Mouse (Mus musculus): ENCODE measurements around the gene Sned1. TPM values are rescaled to one million over a fixed set of nuclear protein-coding genes. Genes with fewer than 3 reads are reported as not detected.
"Not testable (repeated sequence)": the region's sequence is repeated elsewhere in the genome, so short reads cannot be mapped to it uniquely, and the experiment has no call there.

Sned1 gene
- polyA plus RNA-seq, 1 experiment: 7.4 TPM

DNA sequence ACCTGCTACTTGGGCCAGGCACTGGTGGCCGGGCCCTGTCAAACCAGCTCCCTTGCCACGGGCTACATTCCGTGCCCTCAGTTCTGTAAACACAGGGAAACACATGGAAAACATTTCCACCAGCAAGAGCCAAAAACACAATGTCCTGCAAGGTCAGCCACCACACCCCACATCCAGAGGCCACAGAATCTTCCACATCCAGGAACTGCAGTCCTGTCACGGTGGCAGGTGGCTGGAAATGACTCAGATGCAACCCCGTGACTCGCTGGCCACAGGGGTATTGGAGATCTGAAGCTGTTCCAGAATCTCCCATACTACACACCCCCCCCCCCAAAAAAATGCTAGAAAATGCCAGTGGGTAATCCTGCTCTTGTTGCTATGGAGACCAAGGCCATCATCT lies 6.4 kb upstream of the Sned1 start:
- DNase-seq (ENCODE audit: low read depth): no peak

DNA sequence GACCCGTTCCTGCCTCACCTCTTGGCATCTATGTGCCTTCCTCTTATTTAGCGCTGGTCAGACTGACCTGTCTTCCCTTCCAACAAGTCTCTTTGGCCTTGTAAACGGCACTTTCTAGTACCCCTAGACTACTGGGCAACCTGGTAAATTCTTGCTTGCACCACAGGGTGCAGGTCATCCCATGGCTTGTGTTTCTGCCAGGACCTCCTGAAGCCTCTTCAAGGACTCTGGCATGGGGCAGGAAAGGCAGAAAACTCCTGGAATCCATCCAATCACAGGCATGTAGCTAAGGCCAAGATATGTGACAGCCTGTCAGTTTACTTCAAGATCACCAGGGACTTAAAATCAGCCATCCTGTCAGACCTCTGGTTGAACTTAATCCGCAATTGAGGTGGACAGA lies 6.0 kb upstream of the Sned1 start:
- DNase-seq (ENCODE audit: low read depth): no peak

DNA sequence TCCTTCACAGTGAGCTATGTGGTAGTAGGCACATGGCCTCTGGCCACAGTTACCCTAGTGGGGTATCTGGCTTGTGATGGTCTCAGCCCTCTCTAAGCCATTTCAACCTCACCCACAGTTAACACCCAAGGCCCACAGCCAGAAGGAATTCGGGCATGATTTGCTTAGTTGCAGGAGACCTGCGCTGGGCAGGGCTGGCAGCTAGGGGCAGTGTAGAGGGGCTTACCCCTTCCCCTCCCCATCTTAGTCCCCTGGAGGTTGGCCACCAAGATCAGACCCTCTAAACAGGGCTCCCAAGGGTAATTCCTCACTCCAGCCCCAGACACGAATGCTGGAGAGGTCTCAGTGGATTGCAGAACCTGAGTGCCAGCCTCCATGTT lies 894 bp downstream of the Sned1 start:
- no peak for DNase-seq (ENCODE audit: low read depth)

DNA sequence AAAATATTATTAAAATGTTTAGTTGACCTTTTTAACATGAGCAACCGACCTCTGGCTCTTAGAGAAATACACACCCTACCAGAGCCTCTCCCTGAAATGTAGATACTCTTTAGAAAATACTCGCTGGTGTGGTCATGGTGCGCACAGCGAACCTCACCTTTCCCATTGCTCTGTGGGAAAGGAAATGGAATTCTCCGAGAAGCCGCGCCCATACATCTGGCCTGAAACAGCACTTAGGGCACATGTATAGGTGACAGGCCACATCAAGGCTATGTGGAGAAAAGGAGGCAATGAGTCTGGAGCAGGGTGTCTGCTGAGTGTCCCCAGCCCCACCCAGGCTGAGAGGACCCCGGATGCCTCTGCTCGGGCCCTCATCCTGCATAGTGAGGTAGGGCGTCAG lies 2.0 kb downstream of the Sned1 start:
- DNase-seq (ENCODE audit: low read depth): no peak

DNA sequence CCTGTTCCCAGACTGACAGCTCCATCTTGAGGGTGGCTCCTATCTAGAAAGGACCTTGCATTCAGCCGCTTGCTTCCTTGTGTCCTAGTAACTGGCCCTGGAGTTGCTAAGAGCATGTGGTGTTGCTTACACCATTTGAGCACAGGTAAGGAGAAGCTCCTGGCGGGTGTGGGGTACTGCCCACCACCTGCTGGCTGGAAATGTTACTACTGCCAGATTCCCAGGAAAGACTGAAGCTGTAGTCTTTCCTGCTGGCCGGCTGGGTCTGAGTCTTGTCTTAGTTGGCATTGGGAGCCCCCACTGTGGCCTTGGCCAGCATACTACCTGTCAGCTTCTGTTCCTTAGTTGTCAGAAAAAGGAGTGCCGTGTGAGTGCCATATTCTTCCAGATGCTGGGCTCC lies 2.6 kb downstream of the Sned1 start:
- DNase-seq (ENCODE audit: low read depth): no peak

DNA sequence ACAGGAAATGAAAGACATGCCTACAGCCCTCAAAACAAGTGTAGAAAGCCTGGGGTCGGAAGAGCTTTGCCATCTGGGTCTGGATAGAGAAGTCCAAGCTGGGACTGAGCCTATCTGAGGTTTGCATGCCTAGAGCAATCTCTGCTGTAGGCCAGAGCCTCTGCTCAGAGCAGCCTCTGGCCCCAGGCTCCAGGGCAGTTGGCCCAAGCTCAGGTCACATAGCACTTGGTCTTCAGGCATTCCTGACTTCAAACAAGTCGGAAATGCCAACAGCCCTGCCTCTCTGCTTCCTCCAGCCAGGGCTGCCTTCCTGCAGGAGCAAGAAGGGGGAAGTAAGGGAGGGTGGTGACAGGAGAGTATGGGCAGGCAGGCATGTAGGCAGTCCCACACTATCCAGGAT lies 10.3 kb downstream of the Sned1 start:
- DNase-seq (ENCODE audit: low read depth): no peak

DNA sequence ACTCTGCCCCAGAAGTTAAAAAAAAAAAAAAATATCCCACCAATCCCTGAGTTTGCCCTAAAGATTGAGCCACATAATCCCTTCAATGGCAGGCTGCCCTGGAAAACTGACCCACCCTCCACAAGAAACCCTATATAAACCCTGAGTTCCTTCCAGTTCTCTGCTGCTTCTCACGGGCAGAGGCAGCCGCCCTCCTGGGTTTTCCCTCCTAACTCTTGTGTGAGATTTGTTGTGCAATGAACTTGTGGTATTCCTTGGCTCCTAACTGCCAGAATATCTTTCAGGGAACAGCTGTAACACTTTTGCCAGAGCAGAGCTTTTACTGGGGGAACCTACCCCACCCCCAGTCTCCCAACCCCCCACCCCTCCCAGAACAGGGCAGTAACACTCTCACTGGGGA lies 16.9 kb downstream of the Sned1 start:
- no peak for DNase-seq (ENCODE audit: low read depth)

DNA sequence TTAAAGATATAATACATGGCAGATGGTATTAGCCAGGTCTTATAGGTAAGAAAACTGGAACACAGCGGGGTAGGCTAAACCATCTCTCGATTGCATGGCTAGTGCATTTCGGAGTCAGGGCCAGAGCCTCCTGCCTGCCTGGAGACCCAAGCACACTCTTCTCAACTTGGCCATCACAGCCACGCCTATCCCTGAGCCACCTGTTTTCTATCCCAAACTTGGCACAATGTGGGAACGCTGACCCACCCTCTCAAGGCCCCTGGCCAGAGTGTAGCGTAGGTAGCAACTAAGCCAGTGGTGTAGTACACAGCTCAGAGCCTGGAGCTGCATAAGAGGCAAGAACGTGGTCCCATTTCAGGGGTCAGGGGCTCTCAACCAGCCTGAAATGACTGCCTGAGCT lies 20.1 kb downstream of the Sned1 start:
- no peak for DNase-seq (ENCODE audit: low read depth)

DNA sequence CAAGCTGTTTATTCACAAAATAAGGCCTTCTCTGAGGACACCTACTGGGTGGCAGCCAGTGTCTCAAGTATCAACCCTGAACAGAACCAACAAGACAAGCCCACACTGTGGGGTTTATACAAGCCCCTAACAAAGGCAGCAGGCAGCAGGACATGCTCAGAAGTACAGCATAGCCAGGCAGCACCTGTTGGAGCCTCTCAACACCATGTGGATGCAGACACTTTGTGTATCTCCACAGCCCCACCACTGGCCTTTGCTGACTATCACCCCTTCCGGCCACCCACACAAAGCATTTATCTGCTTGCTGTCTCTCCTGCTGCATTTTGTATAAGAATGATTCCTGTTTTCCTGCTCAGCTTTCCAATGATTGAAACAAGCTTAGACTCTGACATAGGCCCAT lies 21.9 kb downstream of the Sned1 start:
- no peak for DNase-seq (ENCODE audit: low read depth)

DNA sequence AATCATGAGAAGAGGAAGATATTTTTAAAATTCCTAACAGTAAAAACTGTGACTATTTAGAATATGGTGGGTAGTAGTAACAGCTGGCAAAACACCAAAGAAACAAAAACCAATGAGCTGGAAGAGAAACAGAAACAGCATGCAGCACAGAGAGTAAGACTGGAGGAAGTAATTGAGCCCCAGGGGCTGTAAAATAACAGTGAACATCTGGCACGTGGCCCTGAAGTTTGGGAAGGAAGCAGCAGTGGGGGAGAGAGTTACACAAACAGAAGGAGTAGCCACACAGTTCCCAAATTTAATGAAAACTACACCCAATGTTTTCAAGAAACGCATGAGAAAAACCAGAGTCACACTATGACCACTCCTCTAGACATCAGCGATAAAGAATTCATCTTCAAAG lies 31.6 kb downstream of the Sned1 start:
- no peak for DNase-seq (ENCODE audit: low read depth)

DNA sequence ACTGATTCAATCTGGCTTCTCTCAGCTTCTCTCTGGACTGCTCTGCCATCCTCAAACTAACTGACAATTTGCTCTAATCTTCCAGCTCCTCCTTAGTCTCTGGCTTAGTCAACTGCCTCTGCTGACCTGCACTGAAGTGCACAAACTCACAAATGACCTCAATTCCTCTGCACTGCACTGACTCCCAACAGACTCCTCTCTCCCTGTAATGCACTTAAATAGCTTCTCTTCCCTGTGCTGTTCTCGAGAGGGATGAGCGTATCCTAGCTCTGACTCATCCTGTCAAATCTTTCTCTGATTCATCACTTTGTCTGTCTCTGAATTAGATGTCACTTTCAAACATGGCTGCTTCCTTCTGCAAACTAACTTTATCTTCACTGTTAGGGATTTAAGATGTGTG lies 32.6 kb downstream of the Sned1 start:
- DNase-seq (ENCODE audit: low read depth): no peak

DNA sequence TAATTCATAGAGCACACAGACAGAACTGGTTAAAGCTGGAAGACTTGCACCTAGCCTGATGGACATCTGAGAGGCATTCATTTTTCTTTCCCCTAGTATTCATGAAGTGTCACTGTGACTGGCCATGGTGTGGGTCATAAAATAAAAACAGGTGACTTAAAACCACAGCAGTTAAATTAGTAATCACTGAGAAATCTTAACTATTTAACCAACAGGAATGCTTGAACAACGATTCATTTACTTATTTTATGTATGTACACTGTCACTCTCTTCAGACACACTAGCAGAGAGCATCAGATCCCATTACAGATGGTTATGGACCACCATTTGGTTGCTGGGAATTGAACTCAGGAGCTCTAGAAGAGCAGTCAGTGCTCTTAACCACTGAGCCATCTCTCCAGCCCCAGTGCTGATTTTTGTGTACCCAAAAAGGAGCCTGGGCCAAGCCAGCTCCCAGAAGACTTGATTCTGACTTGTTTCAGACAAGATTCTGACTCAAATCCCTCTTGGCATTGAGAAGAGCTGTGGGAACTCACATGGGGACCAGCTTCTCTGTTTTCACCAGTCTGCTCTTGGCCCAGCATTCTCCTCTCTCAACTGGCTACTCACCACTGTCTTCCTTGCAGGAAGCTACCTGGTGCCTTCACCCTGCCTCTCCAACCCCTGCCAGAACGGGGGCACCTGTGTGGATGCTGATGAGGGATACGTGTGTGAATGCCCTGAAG lies 35.0 kb downstream of the Sned1 start:
- DNase-seq (ENCODE audit: low read depth): no peak

DNA sequence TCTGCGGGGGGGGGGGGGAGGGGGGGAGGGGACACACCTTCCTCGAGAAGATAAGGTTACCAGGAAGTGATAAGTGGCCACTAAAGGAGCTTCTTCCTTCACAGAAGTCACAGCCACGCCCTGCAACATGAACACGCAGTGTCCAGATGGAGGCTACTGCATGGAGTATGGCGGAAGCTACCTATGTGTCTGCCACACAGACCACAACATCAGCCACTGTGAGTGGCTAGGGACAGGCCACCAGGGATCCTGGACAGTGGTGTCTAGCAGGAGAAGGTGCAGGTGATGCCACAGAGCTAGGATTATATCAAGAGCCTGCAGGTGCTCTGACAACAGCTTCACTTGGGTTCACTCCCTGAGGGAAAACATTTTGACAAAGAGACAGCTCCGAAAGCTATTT lies 36.1 kb downstream of the Sned1 start:
- DNase-seq (ENCODE audit: low read depth): no peak

DNA sequence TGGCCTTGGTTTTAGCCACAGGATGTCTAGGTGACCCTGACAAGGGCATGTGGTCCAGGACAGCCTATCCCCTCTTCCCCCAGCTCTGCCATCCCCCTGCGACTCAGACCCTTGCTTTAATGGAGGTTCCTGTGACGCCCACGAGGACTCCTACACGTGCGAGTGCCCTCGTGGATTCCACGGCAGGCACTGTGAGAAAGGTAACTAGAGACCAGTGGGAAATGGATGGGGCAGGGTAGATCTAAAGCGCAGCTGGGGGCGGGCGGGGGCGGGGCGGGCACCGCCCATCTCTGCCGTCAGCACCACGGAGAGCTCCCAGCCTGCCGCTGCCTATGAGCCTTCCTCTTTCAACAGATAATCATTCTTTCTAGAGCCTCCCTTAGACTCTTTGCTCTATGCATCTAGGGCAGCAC lies 36.8 kb downstream of the Sned1 start:
- DNase-seq (ENCODE audit: low read depth): no peak

DNA sequence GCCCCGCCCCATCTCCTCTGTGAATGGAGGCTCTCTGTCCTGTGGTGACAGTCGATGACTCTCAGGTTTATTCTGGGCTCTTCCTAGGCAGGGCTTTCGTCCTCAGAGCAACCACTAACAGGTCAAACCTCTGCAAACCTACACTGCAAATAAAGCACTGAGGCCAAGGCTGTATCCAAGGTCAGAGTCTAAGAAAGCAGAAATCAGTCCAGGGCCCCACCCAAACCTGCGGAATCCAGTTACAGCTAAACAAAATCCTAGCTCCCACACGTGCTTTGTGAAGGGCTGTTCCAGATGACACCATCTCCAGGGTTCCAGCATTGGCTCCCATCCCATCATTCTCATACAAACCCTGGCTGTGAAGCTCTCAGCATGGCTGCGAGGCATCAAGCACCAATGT lies 39.9 kb downstream of the Sned1 start:
- no peak for DNase-seq (ENCODE audit: low read depth)

DNA sequence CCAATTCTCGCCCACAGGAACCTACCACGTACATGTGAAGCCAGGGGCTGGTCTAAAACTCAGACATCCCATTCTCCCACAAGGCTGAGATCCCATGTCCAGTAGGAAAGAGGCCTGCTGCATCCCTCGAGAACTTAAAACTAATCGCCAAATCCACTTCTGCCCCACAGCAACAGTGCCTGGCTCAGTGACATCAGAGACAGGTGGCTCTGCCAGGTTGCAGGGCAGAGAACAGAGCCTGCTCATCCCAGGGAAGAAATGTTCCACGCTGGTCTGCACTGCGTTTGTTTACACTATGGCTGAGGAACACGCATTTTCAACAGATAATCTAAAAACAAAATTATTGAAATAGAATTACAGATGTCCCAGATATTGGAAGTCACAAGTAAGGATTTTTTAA lies 41.4 kb downstream of the Sned1 start:
- no peak for DNase-seq (ENCODE audit: low read depth)

DNA sequence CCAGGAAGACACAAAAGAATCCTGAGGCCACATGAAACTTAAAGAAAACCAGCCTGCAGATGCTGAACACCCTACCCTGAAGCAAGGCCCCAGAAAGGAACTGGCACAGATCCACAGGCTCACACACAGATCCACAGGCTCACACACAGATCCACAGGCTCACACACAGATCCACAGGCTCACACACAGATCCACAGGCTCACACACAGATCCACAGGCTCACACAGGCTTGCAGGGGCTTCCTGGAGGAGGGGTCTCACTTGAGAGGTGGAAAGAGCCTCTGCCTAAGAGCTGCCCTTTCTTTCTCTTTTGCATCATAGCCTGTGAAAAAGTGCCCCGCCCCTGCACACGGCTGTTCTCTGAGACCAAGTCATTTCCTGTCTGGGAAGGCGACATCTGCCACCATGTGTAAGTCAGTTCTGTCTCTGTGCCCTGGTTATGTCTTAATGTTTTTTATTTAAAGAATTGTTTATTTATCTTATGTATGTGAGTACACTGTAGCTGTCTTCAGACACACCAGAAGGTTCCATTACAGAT lies 54.1 kb downstream of the Sned1 start:
- DNase-seq (ENCODE audit: low read depth): no peak

DNA sequence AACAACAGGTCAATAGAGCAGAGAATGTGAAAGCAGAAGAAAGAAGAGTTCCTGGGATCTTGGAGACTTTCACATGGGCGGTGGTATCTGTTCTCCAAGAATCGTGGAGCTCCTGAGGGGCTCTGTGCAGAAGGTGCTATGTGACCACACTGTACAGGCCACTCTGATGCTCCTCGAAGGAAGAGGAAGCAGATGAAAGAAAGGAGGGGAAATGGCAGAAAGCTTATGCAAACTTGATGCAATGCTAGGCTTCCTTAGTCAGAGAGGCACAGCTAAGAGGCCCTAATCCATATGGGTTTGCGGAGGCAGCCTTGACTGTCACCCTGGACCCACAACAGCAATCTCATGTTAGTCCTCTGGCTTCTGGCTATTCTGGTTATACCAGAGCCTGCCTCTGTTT lies 55.3 kb downstream of the Sned1 start:
- no peak for DNase-seq (ENCODE audit: low read depth)

DNA sequence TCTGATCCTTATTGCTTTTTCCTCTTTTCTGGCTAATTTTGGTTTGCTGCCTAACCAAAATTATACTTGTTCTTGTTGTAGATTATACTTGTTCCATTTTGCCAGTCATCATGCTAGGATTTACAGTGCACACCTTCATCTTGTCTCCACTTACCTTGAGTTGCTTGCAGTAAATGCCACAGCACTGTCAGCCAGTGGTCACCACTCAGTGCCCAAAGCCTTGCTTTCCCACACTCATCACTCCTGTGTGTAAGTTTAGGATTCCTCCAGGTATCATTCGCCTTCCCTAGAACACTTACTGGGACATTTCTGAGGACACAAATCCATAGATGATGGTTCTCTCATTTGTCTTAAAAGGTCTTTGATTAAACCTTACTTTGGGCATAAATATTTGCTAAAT lies 56.0 kb downstream of the Sned1 start:
- no peak for DNase-seq (ENCODE audit: low read depth)

DNA sequence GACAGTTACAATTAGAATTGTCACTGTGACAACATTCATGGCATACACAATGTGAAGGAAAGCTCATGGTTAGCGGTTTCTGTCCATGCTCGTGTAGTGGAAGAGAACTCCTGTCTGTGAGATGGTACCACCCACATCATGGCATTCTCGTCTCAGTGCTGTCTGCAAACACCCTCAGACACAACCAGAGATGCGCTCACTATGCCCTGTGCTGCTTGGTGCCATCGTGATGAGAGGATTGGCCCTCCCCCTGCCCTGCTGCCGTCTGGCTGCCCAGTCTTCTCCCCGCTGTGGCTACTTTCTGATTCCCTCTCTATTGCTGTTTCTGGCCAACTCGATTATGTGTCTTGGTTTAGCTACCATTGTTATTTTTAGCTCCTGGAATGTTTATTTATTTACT lies 56.4 kb downstream of the Sned1 start:
- DNase-seq (ENCODE audit: low read depth): no peak

DNA sequence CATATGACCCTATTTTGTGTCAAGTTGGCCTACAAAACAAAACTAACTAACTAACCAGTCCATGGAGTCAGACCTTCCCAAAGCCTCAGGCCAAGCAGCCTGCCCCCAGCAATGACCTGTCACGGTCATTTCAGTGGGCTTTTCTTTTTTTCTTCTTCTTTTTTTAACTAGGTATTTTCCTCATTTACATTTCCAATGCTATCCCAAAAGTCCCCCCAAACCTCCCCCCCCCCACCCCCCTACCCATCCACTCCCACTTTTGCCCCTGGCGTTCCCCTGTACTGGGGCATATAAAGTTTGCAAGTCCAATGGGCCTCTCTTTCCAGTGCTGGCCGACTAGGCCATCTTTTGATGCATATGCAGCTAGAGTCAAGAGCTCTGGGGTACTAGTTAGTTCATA lies 58.9 kb downstream of the Sned1 start:
- not testable (repeated sequence) for DNase-seq (ENCODE audit: low read depth)

DNA sequence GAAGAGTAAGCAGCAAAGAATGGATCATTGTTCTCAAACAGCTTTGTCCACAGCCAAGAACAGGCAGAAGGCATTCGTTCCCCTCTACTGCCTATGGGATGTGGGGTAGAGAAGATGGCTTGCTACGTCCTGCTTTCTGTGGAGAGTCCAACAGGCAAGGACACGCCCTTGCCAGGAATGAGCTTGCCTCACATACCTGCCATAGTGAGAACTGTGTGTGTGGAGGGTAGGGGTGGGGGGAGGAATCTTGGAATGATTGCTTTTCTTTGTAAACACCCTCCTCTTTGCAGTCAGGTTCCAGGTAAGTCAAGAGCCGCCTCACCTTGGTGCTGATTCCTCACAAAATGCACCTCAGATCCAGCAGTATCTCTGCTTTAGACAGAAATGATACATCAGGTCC lies 64.2 kb downstream of the Sned1 start:
- DNase-seq (ENCODE audit: low read depth): no peak

DNA sequence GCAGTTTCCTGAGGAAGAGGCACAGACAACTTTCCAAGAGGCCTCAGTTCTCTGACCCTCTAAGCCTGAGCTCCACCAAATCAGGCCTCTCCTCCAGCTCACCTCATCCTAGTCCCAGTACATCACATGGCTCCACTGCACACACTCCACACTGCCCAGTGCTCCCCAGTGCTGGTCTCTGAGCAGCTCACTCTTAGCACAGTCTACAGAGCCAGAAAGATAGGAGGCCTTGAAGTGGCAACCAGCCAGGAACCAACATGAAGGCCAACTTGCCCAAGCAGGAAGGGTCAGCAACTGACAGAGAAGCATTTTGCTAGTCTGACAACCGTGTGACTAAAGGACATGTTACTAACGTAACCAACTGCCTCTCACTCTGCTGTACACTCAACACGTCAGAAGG lies 64.9 kb downstream of the Sned1 start:
- no peak for DNase-seq (ENCODE audit: low read depth)
